9 mouse cellular contexts compared by ENCODE assay signal in the genomic region with DNA sequence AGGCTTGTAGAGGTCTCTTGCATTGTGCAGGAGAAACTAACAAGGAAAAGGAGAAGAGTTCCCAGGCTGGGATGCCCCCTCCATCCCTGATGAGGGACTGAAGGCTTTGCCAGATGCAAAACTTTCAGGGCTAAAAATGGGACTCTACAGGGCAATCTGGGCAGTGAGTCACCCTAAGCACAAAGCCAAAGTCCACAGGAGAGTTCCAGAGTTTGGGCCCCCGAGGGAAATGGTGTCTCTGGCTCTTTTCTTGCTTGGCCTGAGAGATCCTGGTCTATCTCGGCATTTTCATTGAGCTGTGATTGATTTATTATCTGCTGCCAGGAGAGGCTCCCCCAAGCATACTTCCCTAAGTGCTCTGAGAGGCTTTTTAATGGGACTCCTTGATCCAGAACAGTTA.
"Had no signal": no experiment of that assay in that cellular context is flagged by ENCODE, and none has a peak within 500 bp of the region (broad histone marks: within the 10 kb centered on the region; RNA-seq: fewer than 3 reads in every experiment).

No protein-coding gene starts in this region.

- DNase-seq: kidney, adult 9 months; kidney, postnatal 25 days; layer of hippocampus, adult 9-11 months; liver, postnatal 0 days; lung, embryonic 14.5 days; retina, postnatal 1 day; right cerebral cortex, postnatal 25 days; spleen, adult 18-20 months; thymus, postnatal 25 days had no signal
